Mouse (Mus musculus) bone marrow macrophage, adult 2 months (primary cell): Measurements from ENCODE around the gene Gm49342.

Experiments
- CTCF ChIP-seq: IDR thresholded peaks from 2 replicates; pipeline ENCODE4 v1.5.1; 2012; ENCODE audit warnings: low read depth, mild to moderate bottlenecking, low read length, moderate library complexity
- POLR2A ChIP-seq: IDR thresholded peaks from 2 replicates; pipeline ENCODE4 v1.6.1; 2012; ENCODE audit warnings: mild to moderate bottlenecking, low read depth, low read length, borderline replicate concordance

DNA sequence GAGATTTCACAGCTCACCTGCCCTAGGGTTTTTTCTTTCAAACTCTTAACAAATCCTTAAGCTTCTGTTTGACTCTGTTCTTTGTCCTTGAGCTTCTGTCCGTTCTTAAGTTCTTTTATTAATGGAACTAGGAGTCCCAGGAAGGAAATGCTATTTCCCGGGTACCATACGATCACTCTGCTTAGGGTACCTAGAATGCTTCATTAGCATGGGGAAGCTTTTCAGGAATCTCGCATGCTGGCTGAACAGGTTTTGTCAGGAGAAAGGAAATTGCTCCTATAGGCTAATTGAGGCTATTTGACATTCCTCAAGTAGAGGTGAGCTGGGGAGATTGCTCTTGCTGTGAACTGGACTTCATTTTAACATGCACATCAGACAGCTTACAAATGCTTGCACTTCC, 29.4 kb downstream of the Gm49342 start:
- TF ChIP-seq CTCF = no peak
- no peak for TF ChIP-seq POLR2A
